Comparison of ENCODE assay signal across 18 mouse cellular contexts in genomic region chr9:48803460-48804240, GRCm38 (mm10). TPM values are rescaled to one million over a fixed set of nuclear protein-coding genes. Genes with fewer than 3 reads are reported as not detected.
DNase-seq lines count a peak whose midpoint lies in the region; TF ChIP-seq lines count a peak whose summit lies in the region.
"Had no signal": no experiment of that assay in that cellular context is flagged by ENCODE, and none has a peak within 500 bp of the region (broad histone marks: within the 10 kb centered on the region; RNA-seq: fewer than 3 reads in every experiment).

No protein-coding gene starts in this region.

- WGBS in hindbrain, embryonic 10.5 days, result 94% methylated on average over 27 of the region's 27 CpGs

- H3K27ac ChIP-seq in MEL (ENCODE audit: control insufficient read depth, low read depth, low read length), result peak overlapping the region; percentile 17; the same call in 1 of the 2 replicates
- no peak overlapping the region for H3K27ac ChIP-seq in hindbrain, embryonic 10.5 days
- H3K27ac ChIP-seq: heart, adult 2 months; hindbrain, embryonic 12.5 days; intestine, embryonic 15.5 days; kidney, embryonic 15.5 days; limb, embryonic 15.5 days had no signal

- no peak for TF ChIP-seq POLR2A in MEL (IDR thresholded peaks at IDR 0.05; ENCODE audit: control insufficient read depth in 1 of 2, insufficient read depth in 1 of 2, low read depth in 1 of 2, low read length in 2 of 2, poor library complexity in 1 of 2)

- no peak for TF ChIP-seq RAD21 in MEL (IDR thresholded peaks at IDR 0.05; ENCODE audit: low read depth, low read length)

- peaks cover 0 to 17% of the 10 kb centered on the region in 2 experiments; a peak in 2 of 4 replicates for H3K36me3 ChIP-seq in MEL (ENCODE audit: control insufficient read depth in 1 of 2, insufficient read depth in 2 of 2, low read length in 2 of 2)
- H3K36me3 ChIP-seq in hindbrain, embryonic 10.5 days, result peaks cover 10% of the 10 kb centered on the region; the same call in 1 of the 2 replicates
- H3K36me3 ChIP-seq: hindbrain, embryonic 12.5 days; intestine, embryonic 15.5 days; kidney, embryonic 15.5 days; limb, embryonic 15.5 days had no signal

- no peaks in the 10 kb centered on the region for H3K79me2 ChIP-seq in MEL (ENCODE audit: control insufficient read depth, insufficient read depth, low read length, poor library complexity)

- H3K27me3 ChIP-seq in MEL (ENCODE audit: control insufficient read depth in 1 of 2, insufficient read depth in 2 of 2, low read length in 2 of 2), result no peaks in the 10 kb centered on the region
- no peaks in the 10 kb centered on the region for H3K27me3 ChIP-seq in hindbrain, embryonic 10.5 days (ENCODE audit: insufficient read depth, poor library complexity, severe bottlenecking)
- H3K27me3 ChIP-seq: hindbrain, embryonic 12.5 days; intestine, embryonic 15.5 days; kidney, embryonic 15.5 days; megakaryocyte, embryonic 14.5 days had no signal

- no peak for DNase-seq in MEL (ENCODE audit: low read depth, low spot score)
- peak; percentile 73 to 79 for DNase-seq in frontal cortex, adult 2 months (ENCODE audit: extremely low spot score in 1 of 2, low spot score in 1 of 2)
- peak; percentile 71 to 75 for DNase-seq in layer of hippocampus, postnatal 36 days
- peak; percentile 73 to 89 for DNase-seq in right cerebral cortex, postnatal 10 days (ENCODE audit: low spot score in 2 of 2)
- no peak for DNase-seq in cerebellum, postnatal 4 days (ENCODE audit: low spot score in 2 of 2)
- DNase-seq in cerebellum, postnatal 25 days, result no peak
- DNase-seq in hindbrain, embryonic 10.5 days (ENCODE audit: low spot score), result no peak
- DNase-seq: cerebellum, postnatal 14 days; gastrocnemius, postnatal 10 days; heart, adult 2 months; lung, postnatal 14 days; thymus, adult 18-20 months had no signal

- TF ChIP-seq EP300 in MEL (IDR thresholded peaks at IDR 0.05; ENCODE audit: low read depth in 1 of 2, low read length in 2 of 2), result no peak

- no peak overlapping the region for H3K4me3 ChIP-seq in MEL (ENCODE audit: control insufficient read depth in 1 of 2, insufficient read depth in 1 of 2, low read depth in 2 of 2, low read length in 2 of 2)
- no peak overlapping the region for H3K4me3 ChIP-seq in hindbrain, embryonic 10.5 days
- H3K4me3 ChIP-seq: erythroblast, embryonic 14.5 days; heart, adult 2 months; hindbrain, embryonic 12.5 days; intestine, embryonic 15.5 days; kidney, embryonic 15.5 days; limb, embryonic 15.5 days; megakaryocyte, embryonic 14.5 days had no signal

- H3K9me3 ChIP-seq in MEL (replicated peaks; ENCODE audit: insufficient read depth, low read length), result no peaks in the 10 kb centered on the region
- H3K9me3 ChIP-seq in hindbrain, embryonic 10.5 days, result no peaks in the 10 kb centered on the region
- H3K9me3 ChIP-seq: hindbrain, embryonic 12.5 days; intestine, embryonic 15.5 days; kidney, embryonic 15.5 days; limb, embryonic 15.5 days; megakaryocyte, embryonic 14.5 days had no signal

- TF ChIP-seq CTCF in MEL (IDR thresholded peaks at IDR 0.05 in 2 of 3, conservative IDR thresholded peaks at IDR 0.05 in 1 of 3; ENCODE audit: control insufficient read depth in 1 of 3, insufficient read depth in 1 of 3, low read depth in 2 of 3, low read length in 3 of 3, poor library complexity in 1 of 3, severe bottlenecking in 1 of 3), result no peak

- H3K9ac ChIP-seq in MEL (ENCODE audit: control insufficient read depth, low read depth, low read length, poor library complexity, severe bottlenecking), result no peak overlapping the region
- H3K9ac ChIP-seq: hindbrain, embryonic 12.5 days; intestine, embryonic 15.5 days; kidney, embryonic 15.5 days; limb, embryonic 15.5 days had no signal

- peaks cover 18 to 21% of the 10 kb centered on the region in 2 experiments for H3K4me1 ChIP-seq in MEL (ENCODE audit: control insufficient read depth in 1 of 2, insufficient read depth in 2 of 2, low read length in 2 of 2)
- peaks cover 50% of the 10 kb centered on the region for H3K4me1 ChIP-seq in hindbrain, embryonic 10.5 days (replicated peaks)
- H3K4me1 ChIP-seq: intestine, embryonic 15.5 days; kidney, embryonic 15.5 days; limb, embryonic 15.5 days had no signal

TF ChIP-seq in MEL, 35 proteins besides CTCF, POLR2A, EP300 and RAD21:
- TF ChIP-seq CHD2 (IDR thresholded peaks at IDR 0.05; ENCODE audit: low read length) (no peak), TAL1 (IDR thresholded peaks at IDR 0.05; ENCODE audit: low read length) (no peak), MYC (IDR thresholded peaks at IDR 0.05; ENCODE audit: low read depth, low read length) (no peak), ZKSCAN1 (IDR thresholded peaks at IDR 0.05; ENCODE audit: low read depth, low read length) (no peak), RCOR1 (IDR thresholded peaks at IDR 0.05; ENCODE audit: low read depth, low read length) (no peak), KAT2A (conservative IDR thresholded peaks at IDR 0.05; ENCODE audit: low read depth, low read length) (no peak), MAZ (IDR thresholded peaks at IDR 0.05; ENCODE audit: low read depth, low read length) (no peak), MXI1 (IDR thresholded peaks at IDR 0.05; ENCODE audit: low read depth, low read length) (no peak), JUND (IDR thresholded peaks at IDR 0.05; ENCODE audit: low read depth, low read length) (no peak), TCF12 (IDR thresholded peaks at IDR 0.05; ENCODE audit: low read depth, low read length) (no peak), ZNF384 (IDR thresholded peaks at IDR 0.05; ENCODE audit: low read depth, low read length) (no peak), ETS1 (IDR thresholded peaks at IDR 0.05; ENCODE audit: low read depth, low read length) (no peak)
TF ChIP-seq in MEL: peak in this region for 0.

RNA-seq across cellular contexts. Expression of gene Zbtb16, which starts 32.4 kb away (rescaled TPM):
- 0.04 and 0.07 TPM in 2 replicates for total RNA-seq in MEL (2012; rRNA removed)
- polyA plus RNA-seq in MEL (2012; ENCODE audit: insufficient read depth in 1 of 2, insufficient read length in 2 of 2, low read depth in 1 of 2, low replicate concordance in 2 of 2, missing spikeins in 1 of 2), result under 1 TPM in 1 of 2 experiments, not detected in 1; 0.72 TPM
- 13.4 and 16.1 TPM in 2 replicates for polyA plus RNA-seq in frontal cortex, adult 2 months (2012; rRNA removed)
- 100 to 1,000 TPM; 104 to 149 TPM for total RNA-seq in layer of hippocampus, postnatal 36 days (2021)
- polyA plus RNA-seq in hindbrain, embryonic 10.5 days (2016; fragmentation: Nextera tagmentation; extraction: Ambion mirVana), result 22.6 and 35.6 TPM in 2 replicates

Comparison
In these comparisons a context has a peak if more than half of its experiments do, and no peak if none do; other contexts are left out.
1. DNase-seq: peak in frontal cortex, adult 2 months (2 of 2), layer of hippocampus, postnatal 36 days (2 of 2) and right cerebral cortex, postnatal 10 days (2 of 2); none in MEL (single experiment), cerebellum, postnatal 4 days (0 of 2), cerebellum, postnatal 25 days (0 of 2) and hindbrain, embryonic 10.5 days (single experiment).